Mouse (Mus musculus): ENCODE data around the gene Ripor2. TPM values are rescaled to one million over a fixed set of nuclear protein-coding genes. Genes with fewer than 3 reads are reported as not detected.
A peak's percentile ranks its signal among the peaks of the same experiment; 100 is the strongest.

Ripor2 gene
- polyA plus RNA-seq, 1 experiment from 2014 or later, result 6.3 TPM

DNA sequence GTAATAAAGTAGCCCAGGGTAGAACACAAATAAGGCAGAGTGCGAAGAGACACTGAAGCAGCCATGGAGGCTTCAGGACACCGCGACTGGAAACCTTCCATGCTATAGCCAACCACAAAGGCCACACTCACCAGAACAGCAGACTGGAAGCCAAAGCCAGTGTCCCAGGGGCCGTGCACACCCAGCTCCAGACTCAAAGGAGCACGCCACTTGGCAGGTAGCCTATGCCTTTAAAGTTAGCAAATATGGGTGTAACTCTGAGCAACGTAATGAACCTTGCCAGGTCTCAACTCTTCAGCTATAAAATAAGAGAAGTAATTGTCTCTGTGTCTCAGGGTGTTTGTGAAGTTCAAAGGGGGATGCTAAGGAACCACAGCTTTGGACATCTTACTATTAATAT, 2.9 kb downstream of the Ripor2 start:
- ATAC-seq (ENCODE audit: insufficient number of reproducible peaks, low FRiP score, low TSS enrichment, low read depth), result no peak
- Histone ChIP-seq H3K27me3 (no peaks in the 10 kb centered on the region), H3K9ac (no peak overlapping the region), H3K4me3 (replicated peaks) (no peak overlapping the region), H3K4me2 (replicated peaks) (no peak overlapping the region), H3K27ac (replicated peaks) (no peak overlapping the region), H3K36me3 (no peaks in the 10 kb centered on the region), H3K9me3 (replicated peaks) (no peaks in the 10 kb centered on the region), H3K4me1 (no peaks in the 10 kb centered on the region)
- WGBS, result 83% methylated on average over 6 of the region's 6 CpGs

DNA sequence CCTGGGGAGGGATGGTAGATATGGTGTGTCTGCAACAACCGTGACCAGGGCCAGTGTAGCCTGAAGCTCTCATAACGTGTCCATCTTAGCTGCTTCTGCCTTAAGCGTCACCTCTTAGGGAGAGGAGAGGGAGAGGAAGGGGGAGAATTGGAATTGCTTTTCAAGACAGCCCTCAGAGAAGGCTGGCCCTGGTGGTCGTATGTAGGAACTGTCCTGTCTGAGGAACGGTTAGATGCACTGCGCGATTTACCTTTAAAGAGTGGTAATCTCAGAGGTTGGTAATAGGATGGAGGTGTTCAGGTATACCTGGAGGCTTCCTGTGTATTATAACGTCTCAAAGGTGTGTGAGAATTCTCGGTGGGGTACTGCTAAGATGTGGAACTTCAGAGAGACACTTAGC, 3.4 kb downstream of the Ripor2 start:
- no peak overlapping the region for H3K9ac ChIP-seq
- H3K4me1 ChIP-seq, result no peaks in the 10 kb centered on the region
- 57% methylated on average over 9 of the region's 9 CpGs for WGBS
- no peak overlapping the region for H3K4me3 ChIP-seq (replicated peaks)
- H3K36me3 ChIP-seq, result no peaks in the 10 kb centered on the region
- no peak for ATAC-seq (ENCODE audit: insufficient number of reproducible peaks, low FRiP score, low TSS enrichment, low read depth)
- no peak overlapping the region for H3K27ac ChIP-seq (replicated peaks)
- no peaks in the 10 kb centered on the region for H3K27me3 ChIP-seq
- H3K9me3 ChIP-seq (replicated peaks), result no peaks in the 10 kb centered on the region
- no peak overlapping the region for H3K4me2 ChIP-seq (replicated peaks)

DNA sequence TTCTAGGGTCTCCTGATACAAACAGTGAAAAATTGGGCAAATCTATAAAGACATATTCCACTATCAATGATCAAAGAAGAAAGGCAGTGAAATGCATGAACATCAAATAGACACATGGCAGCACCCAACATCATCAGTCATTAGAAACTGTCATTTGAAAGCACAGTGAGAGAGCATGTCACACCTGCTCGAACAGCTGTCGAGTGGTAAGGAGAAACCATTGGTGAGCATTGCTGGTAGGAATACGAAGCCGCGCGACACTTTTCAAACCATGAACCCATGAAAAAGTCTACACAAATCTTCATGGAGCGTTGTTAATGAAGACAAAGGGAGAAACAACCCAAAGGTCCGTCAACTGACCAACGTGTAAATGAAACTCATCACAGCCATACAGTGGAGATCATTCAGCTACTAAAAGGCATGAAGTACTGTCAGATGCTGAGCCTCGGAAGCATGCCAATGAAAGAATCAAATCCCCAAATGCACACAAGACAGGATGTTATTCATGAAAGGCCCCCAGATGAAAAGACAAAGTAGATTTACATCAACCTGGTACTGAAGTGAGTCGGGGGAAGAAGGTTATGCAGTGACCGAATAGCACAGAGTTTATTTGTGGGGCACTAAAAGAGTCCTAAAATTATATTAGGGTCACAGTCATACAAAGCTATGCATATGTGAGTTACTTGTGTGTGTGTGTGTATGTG, 5.4 kb downstream of the Ripor2 start:
- no peaks in the 10 kb centered on the region for H3K4me1 ChIP-seq
- 89% methylated on average over 12 of the region's 12 CpGs for WGBS
- no peak overlapping the region for H3K27ac ChIP-seq (replicated peaks)
- no peak for ATAC-seq (ENCODE audit: insufficient number of reproducible peaks, low FRiP score, low TSS enrichment, low read depth)
- no peaks in the 10 kb centered on the region for H3K36me3 ChIP-seq
- H3K4me2 ChIP-seq (replicated peaks), result no peak overlapping the region
- no peak overlapping the region for H3K4me3 ChIP-seq (replicated peaks)
- H3K9me3 ChIP-seq (replicated peaks), result no peaks in the 10 kb centered on the region
- no peaks in the 10 kb centered on the region for H3K27me3 ChIP-seq
- H3K9ac ChIP-seq, result no peak overlapping the region

DNA sequence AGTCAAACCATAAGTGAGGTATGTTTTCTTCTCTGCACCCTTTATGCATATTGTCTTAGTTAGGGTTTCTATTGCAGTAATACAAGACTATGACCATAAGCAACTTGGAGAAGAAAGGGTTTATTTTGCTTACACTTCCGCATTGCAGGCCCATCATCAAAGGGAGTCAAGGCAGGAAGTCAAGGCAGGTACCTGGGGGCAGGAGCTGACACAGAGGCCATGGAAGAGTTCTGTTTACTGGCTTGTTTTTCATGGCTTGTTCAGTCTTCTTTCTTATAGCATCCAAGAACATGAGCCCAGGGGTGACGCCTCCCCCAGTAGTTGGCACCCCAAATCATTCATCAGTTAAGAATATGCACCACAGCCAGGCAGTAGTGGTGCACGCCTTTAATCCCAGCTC, 6.6 kb downstream of the Ripor2 start:
- H3K9me3 ChIP-seq (replicated peaks), result no peaks in the 10 kb centered on the region
- H3K27ac ChIP-seq (replicated peaks), result no peak overlapping the region
- no peak overlapping the region for H3K9ac ChIP-seq
- no peaks in the 10 kb centered on the region for H3K4me1 ChIP-seq
- H3K4me3 ChIP-seq (replicated peaks), result no peak overlapping the region
- H3K4me2 ChIP-seq (replicated peaks), result no peak overlapping the region
- no peak for ATAC-seq (ENCODE audit: insufficient number of reproducible peaks, low FRiP score, low TSS enrichment, low read depth)
- H3K27me3 ChIP-seq, result no peaks in the 10 kb centered on the region
- whole genome bisulfite sequencing, result 89% methylated on average over 3 of the region's 3 CpGs
- H3K36me3 ChIP-seq, result no peaks in the 10 kb centered on the region

DNA sequence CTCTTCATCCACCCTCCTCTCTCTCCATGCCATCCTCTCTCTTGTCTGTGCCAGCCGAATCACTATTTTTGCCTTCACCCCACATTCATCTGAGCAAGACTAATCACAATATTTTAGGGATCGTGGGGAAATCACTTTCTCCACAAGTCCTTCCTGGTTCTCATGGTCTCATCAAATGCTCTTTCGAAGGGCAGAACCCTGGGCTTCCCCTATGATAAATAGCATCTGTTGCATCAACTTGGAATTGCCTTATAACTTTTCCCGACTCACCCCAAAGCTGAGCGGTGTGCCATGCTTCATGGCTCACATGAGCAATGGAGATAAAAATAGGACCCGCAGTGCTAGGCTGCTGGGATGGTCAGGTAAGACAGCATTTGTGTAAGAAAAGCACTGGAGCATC, 9.7 kb downstream of the Ripor2 start:
- 88% methylated on average over 6 of the region's 6 CpGs for WGBS
- Histone ChIP-seq H3K27me3 (no peaks in the 10 kb centered on the region), H3K4me3 (replicated peaks) (no peak overlapping the region), H3K36me3 (no peaks in the 10 kb centered on the region), H3K27ac (replicated peaks) (no peak overlapping the region), H3K9me3 (replicated peaks) (no peaks in the 10 kb centered on the region), H3K4me1 (no peaks in the 10 kb centered on the region), H3K4me2 (replicated peaks) (no peak overlapping the region), H3K9ac (no peak overlapping the region)
- ATAC-seq (ENCODE audit: insufficient number of reproducible peaks, low FRiP score, low TSS enrichment, low read depth), result no peak

DNA sequence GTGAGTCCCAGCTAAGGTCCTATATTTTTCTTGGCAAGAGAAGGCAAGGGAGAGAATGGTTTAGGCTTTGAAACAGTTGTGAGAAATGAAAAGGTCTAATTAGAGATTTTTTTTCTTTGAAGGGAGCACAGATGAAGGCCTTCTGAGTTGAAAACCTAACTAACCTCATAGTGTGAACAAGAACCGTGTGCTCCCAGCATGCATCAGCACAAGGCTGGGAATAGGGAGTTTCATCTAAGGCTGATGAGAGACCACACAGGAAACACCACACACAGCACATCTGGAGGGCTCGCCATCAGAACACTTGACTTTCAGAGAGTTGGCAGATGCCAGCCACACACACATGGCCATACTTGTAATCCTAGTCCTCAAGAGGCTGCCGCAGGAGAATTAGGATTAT, 12.3 kb downstream of the Ripor2 start:
- H3K36me3 ChIP-seq, result no peaks in the 10 kb centered on the region
- H3K9me3 ChIP-seq (replicated peaks), result no peaks in the 10 kb centered on the region
- 62% methylated on average over 3 of the region's 3 CpGs for WGBS
- H3K4me2 ChIP-seq (replicated peaks), result no peak overlapping the region
- no peaks in the 10 kb centered on the region for H3K4me1 ChIP-seq
- H3K4me3 ChIP-seq (replicated peaks), result no peak overlapping the region
- H3K9ac ChIP-seq, result no peak overlapping the region
- H3K27me3 ChIP-seq, result no peaks in the 10 kb centered on the region
- no peak overlapping the region for H3K27ac ChIP-seq (replicated peaks)
- ATAC-seq (ENCODE audit: insufficient number of reproducible peaks, low FRiP score, low TSS enrichment, low read depth), result no peak

DNA sequence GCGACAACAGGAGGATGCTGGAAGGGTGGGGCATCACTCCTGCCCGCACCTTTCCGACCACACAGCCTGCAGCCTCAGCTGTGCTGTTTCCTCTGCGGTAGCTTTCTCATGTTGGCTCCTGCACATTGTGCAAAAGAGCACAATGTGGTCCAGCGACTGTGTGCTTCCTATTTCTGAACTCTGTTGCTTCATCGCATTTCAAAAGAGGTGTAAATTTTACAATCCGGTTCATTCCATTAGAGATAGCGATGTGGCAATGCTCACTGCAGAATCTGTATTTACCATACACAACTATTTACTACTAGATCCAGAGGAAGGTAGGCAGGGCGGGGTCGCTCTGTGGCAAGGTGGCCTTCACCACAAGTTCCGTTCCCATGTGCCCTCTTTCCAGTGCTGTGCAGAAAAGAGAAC, 17.6 kb downstream of the Ripor2 start:
- Histone ChIP-seq H3K27ac (replicated peaks) (no peak overlapping the region), H3K27me3 (no peaks in the 10 kb centered on the region)

DNA sequence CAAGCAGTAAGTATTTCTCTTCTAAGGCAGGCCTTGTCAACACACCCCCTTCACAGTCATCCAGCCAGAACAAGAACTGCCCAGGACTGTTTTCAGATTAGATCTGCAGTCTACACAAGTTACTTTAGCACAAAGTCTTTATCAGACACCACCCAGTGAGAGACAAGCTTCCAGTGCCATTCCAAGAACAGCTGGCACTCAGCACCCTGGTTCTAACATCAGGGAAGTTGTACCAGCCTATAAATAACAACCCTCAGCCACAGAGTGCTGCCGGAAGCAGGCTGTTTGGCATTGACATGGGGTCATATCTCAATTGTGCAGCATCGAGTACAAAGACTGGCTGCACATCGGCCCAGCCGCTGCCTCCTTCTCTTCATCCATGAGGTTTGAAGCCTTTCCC, 21.0 kb downstream of the Ripor2 start:
- WGBS, result 25% methylated on average over 4 of the region's 4 CpGs
- Histone ChIP-seq H3K9ac (no peak overlapping the region), H3K27me3 (no peaks in the 10 kb centered on the region), H3K4me3 (replicated peaks) (no peak overlapping the region), H3K9me3 (replicated peaks) (no peaks in the 10 kb centered on the region), H3K36me3 (no peaks in the 10 kb centered on the region), H3K4me2 (replicated peaks) (no peak overlapping the region), H3K4me1 (peaks cover 25% of the 10 kb centered on the region), H3K27ac (replicated peaks) (0 out of 2 replicates have a peak overlapping the region, but pooled peaks have one; percentile 39)
- no peak for ATAC-seq (ENCODE audit: insufficient number of reproducible peaks, low FRiP score, low TSS enrichment, low read depth)

More for the DNA sequence above, 17.6 kb downstream of the Ripor2 start:
- Histone ChIP-seq H3K9ac (no peak overlapping the region), H3K4me3 (replicated peaks) (no peak overlapping the region), H3K4me1 (peaks cover 14% of the 10 kb centered on the region), H3K9me3 (replicated peaks) (no peaks in the 10 kb centered on the region), H3K4me2 (replicated peaks) (no peak overlapping the region), H3K36me3 (no peaks in the 10 kb centered on the region)
- ATAC-seq (ENCODE audit: insufficient number of reproducible peaks, low FRiP score, low TSS enrichment, low read depth), result no peak
- 86% methylated on average over 11 of the region's 11 CpGs for WGBS

DNA sequence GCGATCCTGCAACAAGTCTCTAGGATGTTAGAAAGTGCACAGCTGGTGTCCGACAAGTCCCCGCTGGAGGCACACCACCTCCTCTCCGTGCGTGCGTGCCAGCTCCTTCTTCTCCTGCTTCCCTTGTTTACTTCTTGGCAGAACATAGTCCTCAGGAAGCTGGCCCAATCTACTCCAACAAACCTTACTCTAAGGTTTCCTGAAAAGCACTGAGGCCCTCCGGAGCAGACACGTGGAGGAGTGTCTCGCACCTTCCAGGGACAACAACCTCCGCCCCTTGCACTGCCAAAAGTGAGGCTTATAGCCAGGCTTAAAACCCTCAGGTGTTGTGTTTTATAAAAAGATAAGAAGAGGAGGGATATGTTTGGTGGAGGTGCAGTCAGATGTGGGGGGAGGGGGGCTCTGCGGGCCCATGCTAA, 21.6 kb downstream of the Ripor2 start:
- ATAC-seq (ENCODE audit: insufficient number of reproducible peaks, low FRiP score, low TSS enrichment, low read depth), result no peak

DNA sequence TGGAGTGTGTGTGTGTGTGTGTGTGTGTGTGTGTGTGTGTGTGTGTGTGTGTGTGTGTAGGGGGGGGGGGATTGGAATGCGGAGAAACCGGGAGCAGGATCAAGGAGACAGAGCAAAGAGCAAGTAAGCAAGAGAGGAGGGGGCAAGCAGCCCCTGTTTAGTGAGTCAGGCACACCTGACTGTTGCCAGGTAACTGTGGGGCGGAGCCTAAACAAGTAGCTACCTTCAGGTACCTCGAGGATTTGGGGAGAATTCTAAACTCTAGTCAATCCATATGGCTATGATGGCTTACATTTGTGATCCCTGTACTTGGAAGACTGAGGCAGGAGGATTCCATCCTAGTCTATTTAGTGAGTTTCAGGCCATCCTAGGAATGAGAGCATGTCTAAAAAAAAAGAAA, 22.1 kb downstream of the Ripor2 start:
- Histone ChIP-seq H3K4me2 (replicated peaks) (no peak overlapping the region), H3K27ac (replicated peaks) (no peak overlapping the region)
- ATAC-seq (ENCODE audit: insufficient number of reproducible peaks, low FRiP score, low TSS enrichment, low read depth), result no peak

More for the DNA sequence above, 21.6 kb downstream of the Ripor2 start:
- Histone ChIP-seq H3K4me2 (replicated peaks) (peak overlapping the region; percentile 10; the same call in 1 of the 2 replicates), H3K36me3 (no peaks in the 10 kb centered on the region), H3K9me3 (replicated peaks) (no peaks in the 10 kb centered on the region), H3K27me3 (no peaks in the 10 kb centered on the region), H3K9ac (no peak overlapping the region), H3K4me3 (replicated peaks) (no peak overlapping the region), H3K4me1 (peaks cover 25% of the 10 kb centered on the region), H3K27ac (replicated peaks) (0 out of 2 replicates have a peak overlapping the region, but pooled peaks have one; percentile 39)
- 19% methylated on average over 11 of the region's 11 CpGs for WGBS

DNA sequence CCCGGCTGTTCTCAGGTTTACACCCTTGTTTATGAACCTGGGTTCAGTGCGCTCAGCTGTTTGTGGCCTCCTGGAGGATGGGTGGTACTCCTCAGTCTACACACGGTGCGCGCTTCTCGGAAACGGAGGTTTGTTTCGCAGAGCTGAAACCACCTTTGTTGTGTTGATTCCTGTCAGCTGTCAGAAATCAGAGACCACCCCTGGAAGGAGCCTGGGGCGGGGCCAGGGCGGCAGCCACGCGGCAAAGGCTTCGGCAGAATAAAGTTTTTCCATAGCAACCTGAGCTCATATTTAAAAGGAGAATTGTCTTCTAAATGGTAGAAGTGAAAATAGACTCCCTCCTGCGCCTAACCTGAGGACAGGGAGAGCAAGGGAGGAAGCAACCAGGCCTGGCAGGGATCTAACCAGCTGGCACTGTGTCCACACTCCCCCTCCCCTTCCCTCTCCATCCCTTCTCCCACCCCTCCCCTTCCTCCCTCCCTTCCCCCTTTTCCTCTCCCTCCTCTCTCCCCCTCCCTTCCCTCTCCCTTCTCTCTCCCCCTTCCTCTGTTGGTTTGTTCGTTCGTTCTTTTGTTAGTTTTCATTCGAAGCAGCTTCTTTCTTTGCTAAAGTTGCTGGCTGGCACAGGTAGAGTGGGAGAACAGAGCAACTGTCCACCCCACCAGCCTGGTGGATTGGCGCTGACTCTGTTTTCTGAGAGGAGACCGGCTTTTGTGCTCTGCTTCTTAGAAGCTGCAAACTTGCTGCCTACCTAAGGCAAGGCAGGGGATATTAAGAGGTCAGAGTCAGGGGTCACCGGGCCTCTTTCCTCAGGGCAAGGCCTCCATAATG, 23.0 kb downstream of the Ripor2 start:
- no peaks in the 10 kb centered on the region for H3K9me3 ChIP-seq (replicated peaks)
- no peaks in the 10 kb centered on the region for H3K27me3 ChIP-seq
- H3K4me2 ChIP-seq (replicated peaks), result peak overlapping the region; percentile 50
- H3K27ac ChIP-seq (replicated peaks), result 0 out of 2 replicates have a peak overlapping the region, but pooled peaks have one; percentile 24
- H3K4me3 ChIP-seq (replicated peaks), result peak overlapping the region; percentile 28
- WGBS, result 7% methylated on average over 20 of the region's 20 CpGs
- H3K36me3 ChIP-seq, result no peaks in the 10 kb centered on the region
- H3K9ac ChIP-seq, result no peak overlapping the region
- ATAC-seq (ENCODE audit: insufficient number of reproducible peaks, low FRiP score, low TSS enrichment, low read depth), result no peak
- peaks cover 25% of the 10 kb centered on the region for H3K4me1 ChIP-seq

More for the DNA sequence above, 22.1 kb downstream of the Ripor2 start:
- Histone ChIP-seq H3K9me3 (replicated peaks) (no peaks in the 10 kb centered on the region), H3K27me3 (no peaks in the 10 kb centered on the region), H3K4me1 (peaks cover 25% of the 10 kb centered on the region), H3K4me3 (replicated peaks) (no peak overlapping the region), H3K36me3 (no peaks in the 10 kb centered on the region), H3K9ac (no peak overlapping the region)
- 30% methylated on average over 4 of the region's 4 CpGs for WGBS

Measured in embryonic facial prominence, embryonic 15.5 days (tissue).